Mouse (Mus musculus) forelimb bud, embryonic 11.5 days (tissue): ENCODE results near the gene Abcg4.

Source experiments
- DNase-seq: peaks from one replicate; pipeline ENCODE4 v3.0.0-alpha.2; 2012; ENCODE audit warnings: low read depth, low spot score

The Abcg4 gene

DNA sequence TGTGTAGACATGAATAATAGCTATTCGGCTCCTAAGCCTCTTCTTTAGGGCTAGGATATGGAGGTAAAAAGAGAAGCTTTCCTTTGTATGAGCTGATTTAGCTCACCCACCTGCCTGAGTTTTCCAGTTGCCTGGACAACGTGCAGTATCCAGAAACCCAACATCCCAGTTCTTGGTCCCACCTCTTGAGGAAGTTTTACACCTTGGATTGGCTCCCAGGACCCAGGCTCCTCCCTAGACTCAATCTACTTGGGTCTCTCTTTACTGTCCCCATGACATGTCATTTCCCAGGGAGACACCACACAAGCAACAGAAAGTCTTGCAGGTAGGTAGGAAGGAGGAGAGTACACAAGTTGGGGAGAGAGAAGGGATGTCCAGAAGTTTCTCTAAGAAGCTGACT lies 48.0 kb downstream of the Abcg4 start, which contains the start of gene Ccdc153:
TSS of gene Ccdc153 (plus strand) at position 278 of the 400 bp plus-strand sequence.
- DNase-seq: no peak

DNA sequence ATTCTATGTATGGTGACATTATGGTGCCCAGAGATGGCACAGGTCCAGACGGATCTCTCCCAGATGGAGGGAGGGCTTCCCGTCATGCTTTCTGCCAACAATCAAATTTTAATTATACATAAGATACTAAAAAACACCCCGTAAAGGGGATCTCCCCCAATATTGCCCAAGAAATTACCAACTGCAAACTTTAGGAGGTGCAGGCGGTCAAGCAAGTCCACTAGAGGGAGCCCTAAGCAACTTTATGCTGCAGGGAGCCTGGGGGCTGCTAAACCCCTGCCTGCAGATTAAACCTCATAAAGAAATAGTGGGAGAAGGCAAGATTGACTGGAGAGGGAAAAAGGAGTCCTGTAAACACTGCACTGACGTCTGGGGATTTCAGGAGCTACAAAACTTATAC lies 49.0 kb downstream of the Abcg4 start:
- peak; percentile 74 for DNase-seq

DNA sequence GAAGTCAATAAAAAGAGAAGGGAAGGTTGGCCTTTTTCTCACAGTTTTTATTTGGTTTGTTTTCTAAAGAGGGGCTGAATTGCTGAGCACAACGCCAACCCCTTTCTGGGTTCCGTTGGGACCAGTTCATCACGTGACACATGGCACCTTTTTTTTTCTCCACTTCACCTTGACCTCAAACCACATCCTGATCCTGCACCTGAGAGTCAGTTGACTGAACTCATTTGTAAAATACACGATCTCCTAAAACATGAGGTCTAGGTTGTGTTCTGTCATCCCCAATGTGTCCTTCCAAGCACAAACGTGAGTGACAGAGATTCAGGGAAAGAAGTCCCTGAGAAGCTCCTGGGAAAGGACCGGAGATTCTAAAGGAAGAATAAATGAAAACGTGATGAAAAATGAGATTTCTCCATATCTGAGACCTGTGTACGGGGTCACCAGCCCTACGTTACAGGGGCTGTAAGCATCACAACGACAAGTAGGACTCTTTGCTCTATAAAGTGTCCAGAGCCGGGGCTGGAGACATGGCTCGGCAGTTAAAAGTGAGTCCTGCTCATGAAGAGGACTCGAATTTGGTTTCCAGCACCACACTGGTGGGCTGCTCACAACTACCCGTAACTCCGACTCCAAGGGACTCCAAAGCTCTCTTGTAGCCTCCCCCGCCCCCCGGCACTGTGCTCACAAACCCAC lies 49.8 kb downstream of the Abcg4 start:
- DNase-seq: no peak

- no peak for DNase-seq
Measured at GRCm38 (mm10) chr9:44237128-44237527, 51.3 kb downstream of the Abcg4 start.

GRCm38 (mm10) chr9:44236601-44237000 lies 51.8 kb downstream of the Abcg4 start:
- no peak for DNase-seq

DNA sequence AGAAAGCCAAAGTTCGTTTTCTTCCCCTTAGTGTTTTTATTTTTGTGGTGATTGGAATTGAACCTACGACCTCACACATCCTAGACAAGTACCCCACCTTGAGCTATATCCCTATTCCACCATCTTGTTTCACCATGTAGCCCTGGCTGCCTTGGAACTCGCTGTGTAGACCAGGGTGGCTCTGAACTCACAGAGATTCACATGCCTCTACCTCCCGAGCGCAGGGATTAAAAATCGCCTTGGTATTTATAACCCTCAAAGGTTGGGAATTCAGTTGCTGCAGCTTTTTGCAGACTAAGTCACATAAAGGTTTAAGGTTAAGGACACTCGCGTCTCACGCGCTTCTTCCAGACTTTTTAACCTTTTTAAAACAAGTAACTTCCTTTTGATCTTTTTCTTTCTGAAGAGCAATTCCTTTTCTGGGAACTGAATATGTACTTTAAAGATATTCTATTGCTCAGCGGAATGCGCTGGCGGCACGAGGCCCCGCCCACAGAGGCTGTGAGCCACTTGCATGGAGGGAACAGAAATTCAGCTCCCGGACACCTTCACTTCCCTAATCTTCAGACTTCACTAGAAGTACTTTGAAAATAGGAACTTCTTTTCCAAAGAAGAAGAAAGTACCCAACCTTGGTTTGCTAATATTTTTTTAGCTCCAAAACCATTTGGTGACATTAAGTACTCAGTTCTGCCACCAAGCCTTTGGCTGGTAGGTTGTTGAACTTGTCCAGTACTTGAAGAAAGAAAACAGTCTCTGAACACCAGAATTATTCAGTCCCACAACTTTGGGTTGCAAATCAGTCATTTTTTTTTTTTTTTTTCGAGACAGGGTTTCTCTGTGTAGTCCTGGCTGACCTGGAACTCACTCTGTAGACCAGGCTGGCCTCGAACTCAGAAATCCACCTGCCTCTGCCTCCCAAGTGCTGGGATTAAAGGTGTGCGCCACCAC lies 53.7 kb downstream of the Abcg4 start:
- DNase-seq: peak; percentile 14

DNA sequence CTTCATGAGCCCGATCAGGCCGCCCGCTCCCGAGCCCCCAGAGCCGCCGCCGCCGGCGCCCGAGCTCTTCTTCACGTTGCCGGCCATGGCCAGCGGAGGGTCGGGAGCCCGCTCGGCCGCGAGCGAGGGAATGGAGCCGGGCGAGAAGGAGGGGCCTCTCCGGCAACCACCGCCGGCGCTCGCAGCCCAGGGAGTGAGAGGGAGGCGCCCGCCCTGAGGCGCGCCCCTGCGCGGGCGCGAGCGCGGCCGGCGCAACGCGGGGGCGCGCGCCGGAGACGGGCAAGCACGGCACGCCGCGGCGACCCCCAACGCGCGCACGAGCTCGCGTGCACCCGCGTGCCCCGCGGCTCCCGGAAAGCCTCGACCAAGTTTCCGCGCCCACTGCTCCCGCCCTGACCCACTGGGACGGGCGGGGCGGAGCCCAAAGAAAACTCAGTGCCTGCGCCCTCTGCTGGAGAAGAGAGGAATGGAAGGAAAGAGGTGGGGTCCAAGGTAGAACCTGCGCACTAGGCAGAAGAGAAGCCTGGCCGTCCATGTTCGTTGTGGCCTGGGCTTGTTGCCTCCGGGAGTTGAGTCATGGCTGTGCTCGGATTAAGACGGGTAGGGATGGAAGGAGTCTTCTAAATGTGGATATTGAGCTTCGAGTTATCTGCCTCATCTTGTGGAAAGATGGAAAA lies 54.5 kb downstream of the Abcg4 start, which contains the start of gene Cbl:
TSS of gene Cbl (minus strand) at position 248 of the 677 bp plus-strand sequence.
- peak; percentile 99 for DNase-seq

- DNase-seq: peak; percentile 56
Measured at GRCm38 (mm10) chr9:44233021-44233801, 55.2 kb downstream of the Abcg4 start.

DNA sequence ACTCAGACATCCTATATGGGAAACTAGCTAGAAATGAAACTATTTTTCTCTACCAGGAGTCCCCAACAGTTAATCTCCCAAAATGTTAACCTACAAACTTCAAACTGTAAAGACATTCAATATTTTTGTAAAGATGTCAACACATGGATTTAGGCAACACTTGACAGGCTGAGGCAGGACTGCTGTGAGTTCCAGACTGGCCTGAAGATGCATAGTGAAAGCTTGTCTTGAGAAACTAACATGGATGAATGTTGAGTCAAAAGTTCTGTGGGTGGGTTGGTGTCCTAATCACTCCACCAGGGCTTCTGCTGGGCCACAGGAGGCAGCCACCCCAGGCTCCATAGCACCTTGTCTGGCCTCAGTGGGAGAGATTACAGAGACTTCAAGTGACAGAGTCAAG lies 56.8 kb downstream of the Abcg4 start:
- DNase-seq: no peak

GRCm38 (mm10) chr9:44225993-44226392 lies 62.4 kb downstream of the Abcg4 start:
- DNase-seq: no peak
